Mouse (Mus musculus): ENCODE measurements around the gene Rps12.

DNA sequence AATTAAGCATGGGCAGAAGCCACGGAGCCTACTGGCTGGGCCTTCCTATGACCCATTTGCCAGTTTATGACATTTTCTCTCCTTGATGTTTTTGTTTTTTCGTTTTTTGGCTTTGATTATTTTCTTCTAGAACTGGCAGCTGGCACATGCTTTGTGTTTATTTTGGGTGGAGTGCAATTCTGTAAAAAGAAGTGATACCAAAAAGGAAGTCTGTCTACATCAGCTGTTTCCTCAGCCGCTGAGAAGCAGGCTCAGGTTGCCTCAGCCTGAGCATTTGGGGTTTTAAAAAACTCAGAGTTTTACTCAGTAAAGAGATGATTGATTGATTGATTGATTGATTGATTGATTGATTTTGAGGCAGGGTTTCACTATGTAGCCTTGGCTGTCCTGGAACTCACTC lies 15.8 kb upstream of the Rps12 start:
- no peak for TF ChIP-seq CTCF (IDR thresholded peaks at IDR 0.05; ENCODE audit: low read depth)
- no peak for TF ChIP-seq EP300 (IDR thresholded peaks at IDR 0.05; ENCODE audit: low read depth)
